Mouse (Mus musculus) heart, embryonic 16.5 days (tissue): ENCODE data around the gene Gm20388. TPM values are rescaled to one million over a fixed set of nuclear protein-coding genes. Genes with fewer than 3 reads are reported as not detected.

Experiments used
- ATAC-seq: fragments of 200-750 bp; cut with Nextera tagmentation; replicated peaks from 2 replicates; pipeline ENCODE4 v1.8.0; 2017; ENCODE audit warnings: moderate number of reproducible peaks; ENCODE audit not compliant: insufficient read depth, low FRiP score; ENCODE audit errors: extremely low read depth
- H3K27ac ChIP-seq: fragments of 300-500 bp; sonication (generic); 2 replicates; pipeline ENCODE4 v1.5.1; 2014; ENCODE audit warnings: mild to moderate bottlenecking, low read length, control low read depth, moderate library complexity
- H3K27me3 ChIP-seq: fragments of 300-500 bp; sonication (generic); 2 replicates; pipeline ENCODE4 v1.6.1; 2014; ENCODE audit warnings: low read length, mixed read lengths; ENCODE audit not compliant: control insufficient read depth, insufficient read depth
- H3K36me3 ChIP-seq: fragments of 300-500 bp; sonication (generic); 2 replicates; pipeline ENCODE4 v1.6.1; 2014; ENCODE audit not compliant: control insufficient read depth, insufficient read depth
- H3K4me1 ChIP-seq: fragments of 300-500 bp; sonication (generic); 2 replicates; pipeline ENCODE4 v1.6.1; 2014; ENCODE audit warnings: low read length, mixed read lengths; ENCODE audit not compliant: control insufficient read depth, insufficient read depth
- H3K4me2 ChIP-seq: fragments of 300-500 bp; sonication (generic); 2 replicates; pipeline ENCODE4 v1.6.1; 2014; ENCODE audit warnings: low read depth, mild to moderate bottlenecking, control low read depth, low read length
- H3K4me3 ChIP-seq: fragments of 300-500 bp; sonication (generic); 2 replicates; pipeline ENCODE4 v1.5.1; 2014; ENCODE audit warnings: mild to moderate bottlenecking, control low read depth, low read length
- H3K9ac ChIP-seq: fragments of 300-500 bp; sonication (generic); 2 replicates; pipeline ENCODE4 v1.6.1; 2014; ENCODE audit warnings: low read length, control low read depth
- H3K9me3 ChIP-seq: fragments of 300-500 bp; sonication (generic); replicated peaks from 2 replicates; pipeline ENCODE4 v1.6.1; 2016; ENCODE audit warnings: low read length; ENCODE audit not compliant: control insufficient read depth
- WGBS: fragments of 180-500 bp; shearing (Covaris S2); extraction: QIAGEN DNeasy Blood & Tissue Kit; methylation state at CpG from one replicate; pipeline ENCODE4 v1.1.7; 2014; 5-methylcytosine and 5-hydroxymethylcytosine counted together
- polyA plus RNA-seq: library from polyadenylated mRNA; unstranded; fragments of >200 nt; fragmentation: Nextera tagmentation; extraction: Ambion mirVana; gene quantifications from 2 replicates; pipeline ENCODE4 v1.2.1, GENCODE M21; 2015

The Gm20388 gene
- polyA plus RNA-seq, 1 experiment from 2014 or later = 4.5 TPM

DNA sequence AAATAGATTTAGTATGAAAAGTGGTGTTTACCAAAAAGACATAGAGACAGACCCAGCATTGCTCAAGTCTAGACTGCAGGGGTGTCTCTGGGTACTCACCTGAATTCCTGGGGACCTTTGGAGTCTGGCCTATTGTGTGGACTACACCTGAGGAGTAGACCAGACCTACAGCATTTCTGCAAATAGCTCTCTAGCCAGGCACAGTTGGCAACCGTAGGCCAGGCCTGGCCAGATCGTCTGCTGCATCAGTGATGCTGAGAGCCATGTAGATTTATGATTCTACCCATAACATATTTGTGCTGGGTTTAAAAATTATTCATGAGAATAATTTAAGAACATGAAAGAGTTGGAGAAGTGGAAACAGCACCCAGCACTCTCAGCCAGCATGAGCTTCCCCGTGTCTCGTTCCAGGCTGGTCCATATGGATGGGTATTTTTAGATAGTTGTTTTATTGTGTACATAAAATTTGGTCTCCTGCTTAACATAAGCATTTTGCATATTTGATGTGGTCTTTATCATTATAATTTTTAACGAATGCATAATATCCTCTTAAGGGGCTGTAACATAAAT is 4378.9 kb downstream of the Gm20388 start:
- H3K36me3 ChIP-seq = no peaks in the 10 kb centered on the region
- no peak for ATAC-seq
- no peak overlapping the region for H3K4me2 ChIP-seq
- H3K4me1 ChIP-seq = peaks cover 51% of the 10 kb centered on the region
- 90% methylated on average over 5 of the region's 5 CpGs for WGBS
- no peak overlapping the region for H3K27ac ChIP-seq
- H3K9ac ChIP-seq = no peak overlapping the region
- H3K27me3 ChIP-seq = no peaks in the 10 kb centered on the region
- no peaks in the 10 kb centered on the region for H3K9me3 ChIP-seq
- H3K4me3 ChIP-seq = no peak overlapping the region

DNA sequence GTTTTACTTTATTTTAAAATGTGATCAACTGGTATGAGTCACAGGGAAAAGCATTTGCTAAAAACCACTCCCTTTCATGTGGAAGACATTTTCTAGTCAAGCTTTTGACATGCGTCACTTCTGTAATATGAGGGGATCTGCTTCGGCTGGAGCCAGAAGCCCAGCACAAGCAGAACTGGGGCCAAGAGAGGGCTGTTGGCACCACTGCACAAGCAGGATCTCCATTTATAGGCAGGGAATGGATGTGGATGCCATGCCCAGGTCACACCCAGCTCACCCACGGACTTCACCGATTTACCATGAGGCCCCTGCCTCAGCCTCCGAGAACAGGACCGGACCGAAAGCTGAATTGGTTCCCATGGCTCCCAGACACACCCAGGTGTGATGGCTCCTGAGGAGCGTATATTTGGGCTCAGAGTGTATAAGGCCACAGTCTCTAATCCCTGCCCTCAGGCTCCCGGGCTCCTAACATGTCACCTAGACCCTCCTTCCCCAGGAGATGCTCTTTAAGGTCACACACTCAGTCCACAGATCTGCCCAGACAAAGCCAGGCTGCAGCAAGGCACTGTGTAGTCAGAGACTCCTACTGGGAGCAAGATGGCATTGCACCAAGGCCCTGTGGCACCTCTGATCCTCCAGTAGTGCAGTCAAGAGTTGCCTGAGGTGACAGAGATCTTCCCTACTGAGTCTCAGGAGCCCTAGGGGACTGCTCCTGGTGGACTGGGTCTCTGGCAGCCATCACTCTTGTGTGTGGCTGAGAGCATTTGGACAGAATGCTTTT is 4380.5 kb downstream of the Gm20388 start:
- no peaks in the 10 kb centered on the region for H3K9me3 ChIP-seq
- no peaks in the 10 kb centered on the region for H3K36me3 ChIP-seq
- no peak overlapping the region for H3K4me2 ChIP-seq
- no peak for ATAC-seq
- H3K4me3 ChIP-seq = no peak overlapping the region
- H3K27ac ChIP-seq = no peak overlapping the region; the same call in 1 of the 2 replicates
- H3K4me1 ChIP-seq = peaks cover 46% of the 10 kb centered on the region
- H3K9ac ChIP-seq = no peak overlapping the region
- 86% methylated on average over 9 of the region's 9 CpGs for WGBS
- no peaks in the 10 kb centered on the region for H3K27me3 ChIP-seq

DNA sequence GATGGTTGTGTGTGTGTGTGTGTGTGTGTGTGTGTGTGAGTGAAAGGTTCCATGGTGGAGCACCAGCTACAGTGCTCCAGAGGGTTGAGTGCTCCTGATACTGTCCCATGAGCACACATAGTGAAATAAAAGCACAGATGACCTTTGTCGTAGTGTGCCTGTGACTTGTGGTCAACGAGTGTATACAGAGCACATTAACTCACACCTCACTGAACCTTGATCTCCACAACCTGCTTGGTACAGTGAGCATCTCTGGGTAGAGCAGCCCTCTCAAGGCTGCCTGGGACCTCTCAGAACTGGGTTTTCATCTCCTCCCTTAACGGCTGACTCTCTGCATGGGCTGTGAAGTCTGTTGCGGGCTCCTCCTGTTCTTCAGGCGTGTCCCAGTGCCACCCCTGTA is 4381.1 kb downstream of the Gm20388 start:
- H3K36me3 ChIP-seq = no peaks in the 10 kb centered on the region
- 89% methylated on average over 5 of the region's 5 CpGs for WGBS
- peaks cover 40% of the 10 kb centered on the region for H3K4me1 ChIP-seq
- H3K27me3 ChIP-seq = no peaks in the 10 kb centered on the region
- H3K27ac ChIP-seq = no peak overlapping the region
- no peak overlapping the region for H3K4me3 ChIP-seq
- H3K4me2 ChIP-seq = no peak overlapping the region
- H3K9me3 ChIP-seq = no peaks in the 10 kb centered on the region
- no peak overlapping the region for H3K9ac ChIP-seq
- ATAC-seq = no peak

DNA sequence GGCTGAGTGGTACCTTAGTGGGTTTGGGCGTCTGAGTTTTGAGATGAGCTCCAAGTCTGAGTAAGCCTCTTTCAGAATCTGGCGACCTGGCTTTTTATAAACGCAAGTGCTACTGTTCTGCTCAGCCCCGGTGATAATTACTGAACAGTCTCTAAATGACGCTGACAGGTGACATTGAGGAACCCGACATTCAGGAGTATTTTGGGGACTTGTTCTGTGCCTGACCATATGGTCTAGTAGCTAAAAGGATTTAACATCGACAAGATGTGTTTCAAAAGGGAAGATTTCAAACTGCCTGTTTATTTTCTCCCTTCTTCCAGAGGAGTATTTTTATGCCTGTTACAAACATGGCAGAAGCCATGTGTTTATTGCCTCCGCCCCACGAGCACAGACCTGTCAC is 4382.3 kb downstream of the Gm20388 start:
- H3K27ac ChIP-seq = no peak overlapping the region
- no peaks in the 10 kb centered on the region for H3K36me3 ChIP-seq
- H3K9me3 ChIP-seq = no peaks in the 10 kb centered on the region
- no peak overlapping the region for H3K4me2 ChIP-seq
- H3K4me1 ChIP-seq = peaks cover 31% of the 10 kb centered on the region
- H3K4me3 ChIP-seq = no peak overlapping the region
- ATAC-seq = no peak
- no peaks in the 10 kb centered on the region for H3K27me3 ChIP-seq
- 69% methylated on average over 9 of the region's 9 CpGs for WGBS
- H3K9ac ChIP-seq = no peak overlapping the region

DNA sequence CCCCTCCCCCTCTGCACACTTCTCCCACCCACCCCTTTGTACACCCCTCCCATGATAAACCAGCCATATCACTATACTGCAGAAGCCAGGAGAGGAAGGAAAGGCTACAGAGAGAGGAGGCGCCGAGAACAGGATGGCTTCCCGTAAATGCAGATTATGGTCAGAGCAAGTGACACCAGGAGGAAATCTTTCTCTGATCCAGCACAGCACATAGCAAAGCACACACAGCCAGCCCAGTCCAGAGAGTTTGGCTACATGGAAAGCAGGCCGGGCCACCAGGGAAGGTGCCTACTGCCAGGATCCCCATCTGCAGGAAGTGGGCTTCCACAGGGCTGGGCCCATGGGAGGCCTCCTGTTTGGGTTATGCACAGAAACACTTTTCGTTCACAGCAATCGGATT is 4383.8 kb downstream of the Gm20388 start:
- Histone ChIP-seq H3K27me3 (no peaks in the 10 kb centered on the region), H3K27ac (peak overlapping the region; percentile 60), H3K36me3 (no peaks in the 10 kb centered on the region), H3K4me2 (peak overlapping the region; percentile 1; the same call in 1 of the 2 replicates), H3K4me1 (peaks cover 30% of the 10 kb centered on the region), H3K4me3 (no peak overlapping the region), H3K9me3 (no peaks in the 10 kb centered on the region), H3K9ac (0 out of 2 replicates have a peak overlapping the region, but pooled peaks have one; percentile 9)
- ATAC-seq = peak; percentile 63
- WGBS = 56% methylated on average over 6 of the region's 6 CpGs

DNA sequence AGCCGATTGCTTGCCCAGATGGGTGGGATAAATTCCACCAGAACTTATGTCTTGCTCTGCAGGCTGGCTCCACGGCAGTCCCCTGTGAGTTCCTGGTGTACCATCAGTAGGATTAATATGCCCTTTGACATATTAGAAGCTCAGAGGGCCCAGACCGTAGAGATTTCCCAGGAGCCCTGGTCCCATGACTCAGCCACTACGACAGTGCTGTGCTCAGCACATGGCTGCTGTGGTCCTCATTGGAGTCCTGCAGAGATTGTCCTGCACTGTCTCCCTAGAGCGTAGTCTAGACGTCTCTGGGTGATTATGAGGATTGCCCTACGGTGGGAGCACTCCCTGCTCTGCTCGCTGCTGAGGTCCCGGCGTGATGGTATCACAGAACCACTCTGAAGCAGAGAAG is 4384.3 kb downstream of the Gm20388 start:
- no peak for ATAC-seq
- H3K27me3 ChIP-seq = no peaks in the 10 kb centered on the region
- H3K27ac ChIP-seq = peak overlapping the region; percentile 60
- H3K4me1 ChIP-seq = peaks cover 30% of the 10 kb centered on the region
- H3K9me3 ChIP-seq = no peaks in the 10 kb centered on the region
- no peak overlapping the region for H3K4me3 ChIP-seq
- H3K36me3 ChIP-seq = no peaks in the 10 kb centered on the region
- H3K9ac ChIP-seq = peak overlapping the region; percentile 9; the same call in 1 of the 2 replicates
- 56% methylated on average over 10 of the region's 10 CpGs for WGBS
- H3K4me2 ChIP-seq = 0 out of 2 replicates have a peak overlapping the region, but pooled peaks have one; percentile 1

DNA sequence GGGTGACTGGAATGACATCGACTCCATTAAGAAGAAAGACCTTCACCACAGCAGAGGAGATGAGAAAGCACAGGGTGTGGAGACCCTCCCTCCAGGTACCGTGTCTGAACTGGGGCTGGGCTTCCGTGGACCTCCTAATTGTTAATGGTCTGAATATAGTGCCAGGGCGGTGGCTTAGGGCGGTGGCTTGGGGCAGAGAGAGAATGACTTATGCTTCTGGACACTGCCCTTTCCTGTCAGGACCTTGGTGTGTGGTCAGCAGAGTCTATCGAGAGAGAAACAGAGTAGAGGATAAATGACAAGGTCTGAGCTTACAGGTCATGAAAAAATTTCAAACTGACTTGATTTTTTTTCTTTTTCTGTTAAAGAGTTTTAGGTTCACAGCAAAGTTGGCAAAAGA is 4384.7 kb downstream of the Gm20388 start:
- no peaks in the 10 kb centered on the region for H3K27me3 ChIP-seq
- no peaks in the 10 kb centered on the region for H3K9me3 ChIP-seq
- H3K27ac ChIP-seq = peak overlapping the region; percentile 60; the same call in 1 of the 2 replicates
- ATAC-seq = no peak
- no peak overlapping the region for H3K9ac ChIP-seq
- H3K36me3 ChIP-seq = no peaks in the 10 kb centered on the region
- no peak overlapping the region for H3K4me3 ChIP-seq
- WGBS = 77% methylated on average over 6 of the region's 6 CpGs
- peaks cover 31% of the 10 kb centered on the region for H3K4me1 ChIP-seq
- no peak overlapping the region for H3K4me2 ChIP-seq

DNA sequence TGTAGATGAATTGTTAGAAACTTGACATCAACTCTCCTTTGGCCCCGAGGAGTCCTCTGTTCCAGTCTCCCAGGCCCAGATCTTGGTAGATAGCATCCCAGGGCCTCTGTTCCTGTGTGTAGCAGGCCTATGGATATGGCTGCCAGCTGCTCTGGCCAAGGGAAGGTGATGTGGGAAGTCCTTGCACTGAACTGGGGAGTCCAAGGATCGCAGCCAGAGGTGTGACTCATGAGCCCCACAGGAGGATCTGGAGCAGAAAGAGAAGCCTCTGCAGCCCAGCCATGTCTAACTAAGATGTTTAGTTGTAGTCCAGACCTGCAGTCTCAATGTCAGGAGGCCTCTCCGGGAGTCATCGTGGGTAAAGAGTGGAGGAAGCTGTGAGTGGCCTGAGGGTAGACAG is 4390.9 kb downstream of the Gm20388 start:
- Histone ChIP-seq H3K36me3 (no peaks in the 10 kb centered on the region), H3K4me3 (no peak overlapping the region), H3K27me3 (no peaks in the 10 kb centered on the region), H3K9me3 (no peaks in the 10 kb centered on the region), H3K4me2 (no peak overlapping the region), H3K4me1 (peaks cover 14% of the 10 kb centered on the region), H3K27ac (no peak overlapping the region), H3K9ac (no peak overlapping the region)
- ATAC-seq = no peak
- 71% methylated on average over 4 of the region's 4 CpGs for WGBS

DNA sequence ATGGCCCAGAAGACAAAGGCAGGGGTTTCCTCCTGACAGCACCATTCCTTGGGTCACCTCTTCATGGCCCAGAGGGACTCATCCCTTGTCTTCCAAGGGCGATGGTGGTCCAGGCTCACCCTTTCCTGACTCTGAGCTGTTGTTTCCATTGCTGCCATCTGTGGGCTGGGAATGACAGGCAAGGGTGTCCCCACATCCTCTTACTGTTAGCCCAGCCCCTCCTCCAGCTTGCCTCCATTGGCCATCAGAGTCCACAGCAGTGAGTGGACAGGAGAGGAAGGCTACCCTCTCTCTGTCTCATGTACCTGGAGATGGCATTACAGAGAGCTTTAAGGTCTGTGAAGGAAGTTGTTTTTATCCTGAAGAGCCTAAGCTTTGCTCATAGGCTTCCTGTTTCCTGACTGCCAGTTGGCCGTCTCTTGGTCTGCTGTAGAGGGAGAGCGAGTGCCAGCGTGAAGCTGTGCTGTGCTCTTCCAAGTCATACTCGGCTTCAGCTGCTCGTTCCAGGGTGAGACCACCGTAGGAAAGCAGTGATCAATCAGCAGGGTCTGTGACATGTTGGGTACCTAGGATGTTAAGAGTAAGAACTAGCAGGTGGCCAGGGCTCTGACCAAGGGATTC is 4391.4 kb downstream of the Gm20388 start:
- no peak overlapping the region for H3K9ac ChIP-seq
- H3K9me3 ChIP-seq = no peaks in the 10 kb centered on the region
- H3K4me3 ChIP-seq = no peak overlapping the region
- 77% methylated on average over 7 of the region's 7 CpGs for WGBS
- no peaks in the 10 kb centered on the region for H3K36me3 ChIP-seq
- no peak for ATAC-seq
- no peak overlapping the region for H3K27ac ChIP-seq
- no peaks in the 10 kb centered on the region for H3K27me3 ChIP-seq
- H3K4me2 ChIP-seq = no peak overlapping the region
- peaks cover 16% of the 10 kb centered on the region for H3K4me1 ChIP-seq
